Mouse (Mus musculus) bone marrow, adult 2 months (tissue): ENCODE data around the gene Ramp2. TPM values are rescaled to one million over a fixed set of nuclear protein-coding genes. Genes with fewer than 3 reads are reported as not detected.
A peak's percentile ranks its signal among the peaks of the same experiment; 100 is the strongest.

Experiments used
- H3K27ac ChIP-seq: fragments of 200-500 bp; 2 replicates; pipeline ENCODE4 v1.5.1; 2012; ENCODE audit warnings: low read depth, mild to moderate bottlenecking, control low read depth, inconsistent platforms, low read length; ENCODE audit not compliant: control insufficient read depth, poor library complexity, insufficient read depth
- H3K4me1 ChIP-seq: fragments of 200-500 bp; 2 replicates; pipeline ENCODE4 v1.6.1; 2011; ENCODE audit warnings: low read length; ENCODE audit not compliant: control insufficient read depth, insufficient read depth
- H3K4me3 ChIP-seq: fragments of 200-500 bp; replicated peaks from 2 replicates; pipeline ENCODE3; 2011; ENCODE audit warnings: mild to moderate bottlenecking, low read depth, low read length, control low read depth; ENCODE audit not compliant: control insufficient read depth
- CTCF ChIP-seq: fragments of 200-500 bp; IDR thresholded peaks from 2 replicates; pipeline ENCODE4 v1.5.1; 2011; ENCODE audit warnings: low read length, control low read depth; ENCODE audit not compliant: control insufficient read depth, insufficient read depth
- POLR2A ChIP-seq: fragments of 200-500 bp; IDR thresholded peaks from 2 replicates; pipeline ENCODE4 v1.6.1; 2011; ENCODE audit warnings: low read depth, mild to moderate bottlenecking, control low read depth, low read length, borderline replicate concordance; ENCODE audit not compliant: control insufficient read depth
- WGBS: fragments of 180-500 bp; shearing (Covaris S2); methylation state at CpG from one replicate; pipeline ENCODE4 v1.1.7; 2018; 5-methylcytosine and 5-hydroxymethylcytosine counted together
- polyA plus RNA-seq: library from polyadenylated mRNA; stranded (reverse); fragments of >200 nt; gene quantifications from 2 replicates; pipeline ENCODE4 v1.2.4, GENCODE M21; 2011; ENCODE audit warnings: low replicate concordance; ENCODE audit not compliant: missing spikeins, insufficient read depth, insufficient read length

Ramp2 gene
- polyA plus RNA-seq, 1 experiment = 4.8 TPM

GRCm38 (mm10) chr11:101230991-101231871 is 14.6 kb upstream of the Ramp2 start:
- peak overlapping the region; percentile 20 for H3K4me3 ChIP-seq
- no peak for TF ChIP-seq CTCF
- TF ChIP-seq POLR2A = no peak
- 4% methylated on average over 18 of the region's 18 CpGs for WGBS
- peaks cover 2% of the 10 kb centered on the region; the same call in 1 of the 2 replicates for H3K4me1 ChIP-seq
- H3K27ac ChIP-seq = no peak overlapping the region

DNA sequence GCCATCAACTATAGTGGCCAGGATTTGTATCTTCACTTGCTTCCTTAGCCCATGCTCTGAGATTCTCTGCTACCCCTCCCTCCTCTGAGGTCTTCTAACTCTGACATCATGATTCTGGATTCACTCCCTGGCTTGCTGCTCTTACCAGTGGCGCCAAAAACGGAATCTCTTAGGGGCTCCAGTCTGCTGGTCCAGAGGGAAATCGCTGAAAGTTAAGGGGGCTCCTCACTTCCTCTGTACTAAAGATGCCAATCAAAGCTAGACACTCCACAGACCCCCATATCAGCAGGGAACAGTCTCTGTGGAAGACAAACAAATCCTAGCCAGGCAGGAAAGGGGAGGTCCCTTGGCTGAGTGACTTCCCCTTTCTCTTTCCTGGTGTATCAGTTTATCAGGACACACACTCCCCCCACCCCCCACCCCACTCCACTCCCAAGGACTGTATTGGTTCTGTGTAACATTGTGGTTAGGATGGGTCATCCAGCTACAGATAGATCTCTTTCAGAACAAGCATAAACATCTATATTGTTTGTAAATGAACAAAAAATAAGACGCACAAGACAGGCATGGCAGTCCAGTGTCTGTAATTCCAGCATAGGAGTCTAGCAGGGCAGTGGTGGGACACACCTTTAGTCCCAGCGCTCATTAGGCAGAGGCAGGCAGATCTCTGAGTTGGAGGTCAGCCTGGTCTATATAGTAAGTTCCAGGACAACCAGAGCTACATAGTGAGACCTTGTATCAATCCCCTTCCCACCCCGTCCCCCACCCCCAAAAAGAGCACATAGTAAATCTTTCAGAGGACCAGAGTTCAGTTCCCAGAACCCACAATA is 13.6 kb upstream of the Ramp2 start:
- no peak for TF ChIP-seq POLR2A
- no peak for TF ChIP-seq CTCF
- H3K4me3 ChIP-seq = no peak overlapping the region
- H3K27ac ChIP-seq = no peak overlapping the region
- WGBS = 27% methylated on average over 6 of the region's 6 CpGs
- H3K4me1 ChIP-seq = peaks cover 2% of the 10 kb centered on the region; the same call in 1 of the 2 replicates

DNA sequence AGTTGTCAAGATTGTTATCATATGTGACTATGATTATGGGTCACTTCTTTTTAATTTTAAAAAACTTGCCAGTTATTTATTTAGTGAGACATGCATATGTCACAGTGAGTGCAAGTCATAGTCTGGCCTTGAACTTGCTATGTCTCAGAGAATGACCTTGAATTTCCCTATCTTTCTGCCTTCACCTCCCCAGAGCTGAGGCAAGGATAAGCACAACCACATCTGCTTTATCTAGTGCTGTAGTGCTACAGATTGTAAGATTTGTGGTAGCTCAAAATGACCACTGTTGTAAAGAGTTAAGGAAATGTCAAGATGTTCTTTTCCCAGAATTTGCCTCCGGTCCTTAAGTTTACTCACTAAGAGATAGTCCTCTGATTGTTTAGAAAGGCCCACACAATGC is 12.6 kb upstream of the Ramp2 start:
- H3K4me1 ChIP-seq = peaks cover 2% of the 10 kb centered on the region; the same call in 1 of the 2 replicates
- no peak overlapping the region for H3K4me3 ChIP-seq
- WGBS = 82% methylated on average over 1 of the region's 1 CpGs
- no peak overlapping the region for H3K27ac ChIP-seq
- TF ChIP-seq CTCF = no peak
- no peak for TF ChIP-seq POLR2A

GRCm38 (mm10) chr11:101234124-101234523 is 11.7 kb upstream of the Ramp2 start:
- peaks cover 2% of the 10 kb centered on the region; the same call in 1 of the 2 replicates for H3K4me1 ChIP-seq
- no peak overlapping the region for H3K4me3 ChIP-seq
- H3K27ac ChIP-seq = no peak overlapping the region
- TF ChIP-seq CTCF (no peak), POLR2A (no peak)

DNA sequence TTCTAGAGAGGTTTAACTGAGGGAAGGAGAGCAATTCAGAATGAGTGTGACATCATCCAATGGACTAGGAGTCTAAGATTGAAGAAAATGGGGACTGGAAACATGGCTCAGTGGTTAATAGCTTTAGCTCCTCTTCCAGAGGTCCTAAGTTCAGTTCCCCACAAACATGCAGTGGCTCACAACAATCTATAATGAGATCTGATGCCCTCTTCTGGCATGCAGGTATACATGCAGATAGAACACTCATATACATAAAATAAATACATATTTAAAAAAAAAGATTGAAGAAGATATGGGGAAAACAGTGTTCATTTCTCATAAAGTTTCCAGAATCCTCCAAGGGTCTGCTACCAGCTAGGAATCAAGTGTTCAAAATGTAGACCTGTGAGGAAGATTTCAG is 10.4 kb upstream of the Ramp2 start:
- TF ChIP-seq POLR2A (no peak), CTCF (no peak)
- Histone ChIP-seq H3K4me1 (peaks cover 2% of the 10 kb centered on the region; the same call in 1 of the 2 replicates), H3K27ac (no peak overlapping the region), H3K4me3 (no peak overlapping the region)

DNA sequence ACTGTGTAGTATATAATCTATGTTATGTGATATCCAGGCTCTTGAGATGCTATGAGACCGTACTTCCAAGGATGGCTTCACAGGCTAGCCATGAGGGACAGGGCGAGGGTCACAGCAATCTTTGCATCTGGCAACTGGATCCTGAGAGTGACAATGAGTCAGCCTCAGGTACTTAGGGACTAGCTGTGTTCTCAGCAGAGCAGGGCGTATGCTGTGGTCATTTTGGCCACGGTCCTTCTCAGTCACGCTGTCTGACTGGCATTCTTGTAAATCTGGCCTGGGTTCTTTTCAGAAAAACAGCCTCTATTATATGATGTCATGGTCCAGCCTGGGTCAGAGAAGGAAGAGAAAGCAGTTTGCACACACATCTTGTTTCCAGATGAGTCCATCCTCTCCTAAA is 9.0 kb upstream of the Ramp2 start:
- Histone ChIP-seq H3K4me3 (no peak overlapping the region), H3K4me1 (no peaks in the 10 kb centered on the region), H3K27ac (no peak overlapping the region)
- TF ChIP-seq CTCF = no peak
- WGBS = 92% methylated on average over 5 of the region's 5 CpGs

DNA sequence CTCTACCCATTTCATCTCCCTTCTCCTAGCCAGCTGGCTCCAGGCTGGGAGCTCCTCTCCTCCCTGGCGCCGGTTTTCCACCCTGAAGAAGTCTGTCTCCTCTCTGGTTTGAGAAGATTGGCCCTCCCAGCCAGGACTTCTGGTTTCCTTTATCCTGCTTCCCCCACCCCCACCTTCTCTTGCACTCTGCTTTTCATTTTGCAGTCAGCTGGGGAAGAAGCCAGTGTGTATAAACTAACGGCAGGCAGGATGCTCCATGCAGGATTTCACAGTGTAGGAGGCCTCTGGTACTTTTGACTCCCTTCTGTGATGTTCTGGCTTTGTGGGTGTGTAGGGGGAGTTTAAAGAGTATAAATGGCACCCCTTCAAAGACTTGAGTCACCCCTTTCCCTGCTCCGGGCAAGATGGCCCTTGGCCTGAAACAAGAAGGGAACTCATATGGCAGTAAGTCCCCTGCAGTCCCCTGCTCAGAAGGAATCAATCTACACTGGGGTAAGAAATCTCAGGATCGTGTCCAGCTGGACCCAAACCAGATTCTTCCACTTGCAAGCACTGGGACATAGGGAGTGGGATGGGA is 7.7 kb upstream of the Ramp2 start:
- no peak overlapping the region for H3K4me3 ChIP-seq
- no peaks in the 10 kb centered on the region for H3K4me1 ChIP-seq
- no peak for TF ChIP-seq CTCF
- 75% methylated on average over 5 of the region's 5 CpGs for WGBS
- H3K27ac ChIP-seq = no peak overlapping the region

DNA sequence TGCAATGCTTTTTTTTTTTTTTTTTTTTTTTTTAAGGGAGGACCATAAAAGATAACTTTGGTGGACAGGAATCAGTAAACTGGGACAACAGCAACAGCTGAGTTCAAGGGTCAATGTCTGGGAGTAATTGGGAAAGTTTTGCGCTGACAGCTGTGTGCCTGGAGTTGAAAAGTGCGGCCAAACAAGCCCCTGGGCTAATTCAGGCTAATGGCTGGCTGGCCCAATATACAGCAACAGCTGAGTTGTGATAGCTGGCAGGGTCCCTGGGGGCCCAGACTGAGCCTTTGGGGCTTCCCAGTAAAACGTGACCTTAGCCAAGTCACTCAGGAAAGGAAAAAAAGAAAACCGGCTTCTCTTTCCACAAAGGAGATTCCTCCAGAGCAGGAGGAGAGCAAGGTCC is 757 bp upstream of the Ramp2 start:
- Histone ChIP-seq H3K27ac (no peak overlapping the region), H3K4me3 (no peak overlapping the region), H3K4me1 (no peaks in the 10 kb centered on the region)
- WGBS = 77% methylated on average over 4 of the region's 4 CpGs
- TF ChIP-seq POLR2A = no peak
- TF ChIP-seq CTCF = no peak
